Mouse (Mus musculus): ENCODE measurements around the gene Ankrd34a.

The Ankrd34a gene

GRCm38 (mm10) chr3:96603311-96603710, 6.9 kb downstream of the Ankrd34a start:
- TF ChIP-seq GATA4 (IDR thresholded peaks at IDR 0.05; ENCODE audit: insufficient replicate concordance, low read length) = no peak

GRCm38 (mm10) chr3:96606618-96607017, 10.2 kb downstream of the Ankrd34a start:
- no peak for TF ChIP-seq GATA4 (IDR thresholded peaks at IDR 0.05; ENCODE audit: insufficient replicate concordance, low read length)

DNA sequence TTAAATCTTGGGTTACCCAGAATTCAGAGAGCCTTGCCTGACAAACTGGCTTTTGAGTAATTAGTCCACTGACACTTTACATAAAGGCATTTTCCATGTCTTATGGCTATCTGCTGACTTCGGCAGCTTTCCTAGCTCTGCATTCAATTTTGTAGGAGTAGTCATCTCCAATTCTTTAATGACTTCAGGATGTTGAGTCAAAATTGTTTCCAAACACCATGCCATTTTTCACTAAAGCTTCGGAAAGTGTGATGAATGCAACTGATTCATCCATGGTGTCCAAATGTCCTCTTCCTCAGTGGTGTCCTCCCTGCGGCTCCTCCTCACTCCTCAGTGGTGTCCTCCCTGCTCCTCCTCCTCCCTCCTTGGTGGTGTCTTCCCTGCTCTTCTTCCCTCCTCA, 21.5 kb downstream of the Ankrd34a start:
- no peak for TF ChIP-seq GATA4 (IDR thresholded peaks at IDR 0.05; ENCODE audit: insufficient replicate concordance, low read length)

DNA sequence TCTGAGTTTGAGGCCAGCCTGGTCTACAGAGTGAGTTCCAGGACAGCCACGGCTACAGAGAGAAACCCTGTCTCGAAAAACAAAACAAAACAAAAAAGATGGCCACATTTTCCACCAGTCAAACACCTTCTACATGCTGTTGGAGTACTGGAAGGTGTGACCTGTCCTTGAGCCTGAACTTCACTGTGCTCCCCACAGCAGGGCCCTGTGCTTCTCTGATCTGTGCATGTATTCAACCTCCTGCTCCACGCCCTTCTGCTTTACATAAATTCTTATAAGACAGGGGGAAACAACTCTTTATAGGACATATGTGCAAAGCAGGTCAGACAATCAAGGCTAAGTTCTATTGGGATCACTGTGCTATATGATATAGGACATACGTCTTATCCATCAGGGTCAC, 26.8 kb downstream of the Ankrd34a start:
- no peak for TF ChIP-seq GATA4 (IDR thresholded peaks at IDR 0.05; ENCODE audit: insufficient replicate concordance, low read length)

DNA sequence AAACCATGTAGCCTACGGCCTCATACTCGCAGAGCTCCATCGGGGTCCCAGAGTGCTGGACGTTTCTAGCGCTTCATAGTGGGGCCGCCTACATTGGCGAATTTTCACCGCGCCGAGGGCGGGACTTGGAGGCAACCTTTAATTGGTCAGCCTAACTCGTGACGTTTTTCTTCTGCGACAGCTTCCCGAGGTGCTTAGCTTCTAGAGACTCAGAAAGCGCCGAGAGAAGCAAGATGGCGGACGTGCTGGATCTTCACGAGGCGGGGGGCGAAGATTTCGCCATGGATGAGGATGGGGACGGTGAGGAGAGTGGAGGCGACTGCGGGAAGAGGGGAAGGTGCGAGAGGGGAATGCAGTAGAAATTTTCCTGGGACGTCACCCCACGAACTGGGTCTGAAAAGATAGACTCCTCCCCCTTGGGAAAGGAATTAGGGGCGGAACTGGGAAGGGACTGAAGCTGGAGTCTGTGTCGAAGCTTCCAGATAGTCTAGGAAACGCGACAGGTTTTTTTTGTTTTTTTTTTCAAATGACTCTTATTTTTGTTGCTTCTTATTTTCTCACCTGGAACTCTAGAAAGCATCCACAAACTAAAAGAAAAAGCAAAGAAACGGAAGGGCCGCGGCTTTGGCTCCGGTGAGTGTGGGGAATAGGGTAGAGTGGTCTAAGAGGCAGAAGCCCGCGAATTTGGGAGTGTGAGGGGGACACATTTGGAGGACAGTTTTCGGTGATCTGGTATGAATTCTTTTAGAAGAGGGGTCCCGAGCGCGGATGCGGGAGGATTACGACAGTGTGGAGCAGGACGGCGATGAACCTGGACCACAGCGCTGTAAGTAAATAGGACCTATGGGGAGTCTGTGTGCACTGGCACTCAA, 33.5 kb downstream of the Ankrd34a start, which contains the start of gene Rbm8a:
Gene Rbm8a (plus strand): TSS at position 205 of the 872 bp plus-strand sequence.
- 0 out of 2 replicates have a peak, but pooled peaks have one; percentile 10 for TF ChIP-seq GATA4 (IDR thresholded peaks at IDR 0.05; ENCODE audit: insufficient replicate concordance, low read length)

DNA sequence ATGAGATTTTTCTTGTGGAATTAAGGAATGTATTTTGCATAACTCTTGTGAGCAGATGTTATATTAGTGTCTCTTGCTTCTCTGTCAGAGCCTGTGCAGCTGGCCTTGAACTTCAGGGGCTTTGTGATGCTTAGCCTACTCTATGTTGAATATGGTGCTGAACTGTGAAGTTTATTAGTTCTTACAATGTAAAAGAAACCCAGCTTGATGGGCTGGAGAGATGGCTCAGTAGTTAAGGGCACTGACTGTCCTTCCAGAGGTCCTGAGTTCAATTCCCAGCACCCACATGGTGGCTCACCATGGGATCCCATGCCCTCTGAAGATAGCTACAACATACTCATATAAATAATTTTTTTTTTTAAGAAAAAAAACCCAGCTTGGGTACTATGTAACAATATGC, 35.6 kb downstream of the Ankrd34a start:
- TF ChIP-seq GATA4 (IDR thresholded peaks at IDR 0.05; ENCODE audit: insufficient replicate concordance, low read length) = no peak

DNA sequence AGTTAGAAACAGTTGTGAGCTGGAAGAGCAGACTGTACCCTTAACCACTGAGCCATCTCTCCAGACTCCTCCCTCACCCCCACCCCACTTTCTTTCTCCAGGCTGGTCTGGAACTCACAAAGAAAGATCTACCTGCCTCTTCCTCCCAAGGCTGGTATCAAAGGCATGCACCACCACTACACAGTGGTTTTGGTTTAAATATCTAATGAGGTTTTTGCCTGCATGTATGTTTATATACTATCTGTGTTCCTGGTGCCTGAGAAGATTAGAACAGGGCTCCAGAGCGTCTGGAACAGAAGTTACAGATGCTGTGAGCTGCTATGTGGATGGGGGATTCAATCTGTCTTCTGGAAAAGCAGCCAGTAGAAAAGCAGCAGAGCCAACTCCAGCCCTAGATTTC, 37.6 kb downstream of the Ankrd34a start:
- no peak for TF ChIP-seq GATA4 (IDR thresholded peaks at IDR 0.05; ENCODE audit: insufficient replicate concordance, low read length)

DNA sequence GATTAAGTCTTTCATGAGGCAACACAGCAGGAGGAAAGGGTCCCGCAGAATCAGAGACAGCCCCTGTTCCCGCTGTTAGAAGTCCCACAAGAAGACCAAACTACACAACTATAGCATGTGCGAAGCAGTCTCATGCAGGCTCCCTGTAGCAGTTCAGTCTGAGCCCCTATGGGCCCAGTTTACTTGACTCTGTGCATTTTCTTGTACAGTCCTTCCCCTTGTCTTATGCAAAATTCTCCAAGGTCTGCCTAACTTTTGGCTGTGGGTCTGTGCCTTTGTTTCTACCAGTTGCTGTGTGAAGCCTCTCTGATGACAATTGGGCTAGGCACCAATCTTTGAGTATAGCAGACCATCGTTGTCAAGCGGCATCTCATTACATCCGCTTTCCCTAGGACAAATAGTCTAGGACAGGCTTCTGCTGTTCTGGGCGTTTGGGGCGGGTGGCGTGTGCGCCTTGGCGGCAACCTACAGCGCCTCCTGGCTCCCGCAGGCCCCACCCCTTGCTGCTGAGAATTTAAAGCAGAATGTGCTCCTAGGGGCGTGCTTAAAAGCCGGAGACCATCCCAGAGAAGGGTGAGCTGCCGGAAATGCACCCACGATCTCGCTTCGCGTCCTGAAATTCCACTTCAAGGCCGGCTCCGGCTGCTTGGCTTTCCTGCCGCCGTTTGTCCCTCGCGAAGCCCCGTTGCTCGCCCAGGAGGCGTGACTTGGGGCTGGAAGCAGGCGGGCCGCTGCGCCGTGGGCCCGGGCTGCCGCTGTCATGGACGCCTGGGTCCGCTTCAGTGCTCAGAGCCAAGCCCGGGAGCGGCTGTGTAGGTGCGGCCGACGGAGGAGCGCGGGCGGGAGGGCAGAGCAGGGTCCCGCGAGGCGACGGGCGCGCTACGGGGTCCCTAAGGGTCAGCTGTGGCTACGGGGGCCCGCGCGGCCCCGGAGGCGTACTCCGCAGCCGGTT, 38.8 kb downstream of the Ankrd34a start, which contains the start of the genes Pex11b and Gm42957:
Gene Pex11b (plus strand): TSS at position 449 of the 952 bp plus-strand sequence.
Gene Gm42957 (plus strand): TSS at position 547 of the 952 bp plus-strand sequence.
- peak; percentile 55; the same call in 1 of the 2 replicates for TF ChIP-seq GATA4 (IDR thresholded peaks at IDR 0.05; ENCODE audit: insufficient replicate concordance, low read length)

DNA sequence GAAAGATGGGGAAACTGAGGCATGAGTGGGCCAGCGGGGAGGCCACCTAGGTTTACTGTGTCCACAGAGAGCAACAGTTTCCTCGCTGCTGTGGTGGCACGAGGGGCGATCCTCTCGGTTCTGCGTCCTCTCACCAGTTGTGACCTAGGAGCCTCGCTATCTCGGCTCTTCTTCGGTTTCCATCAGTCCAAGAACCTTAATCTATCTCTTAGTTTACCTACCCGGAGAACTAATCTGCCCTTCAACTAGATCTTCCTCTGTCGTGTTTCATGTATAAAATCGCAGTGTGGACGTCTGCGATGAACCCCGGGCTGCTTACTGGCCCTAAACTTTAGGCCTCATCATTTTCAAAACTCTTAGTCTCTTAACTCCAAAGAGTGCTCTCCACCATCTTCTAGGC, 39.5 kb downstream of the Ankrd34a start:
- no peak for TF ChIP-seq GATA4 (IDR thresholded peaks at IDR 0.05; ENCODE audit: insufficient replicate concordance, low read length)

- no peak for TF ChIP-seq GATA4 (IDR thresholded peaks at IDR 0.05; ENCODE audit: insufficient replicate concordance, low read length)
These were observed 40.0 kb downstream of the Ankrd34a start for GRCm38 (mm10) chr3:96636448-96636847.

- TF ChIP-seq GATA4 (IDR thresholded peaks at IDR 0.05; ENCODE audit: insufficient replicate concordance, low read length) = no peak
These were observed 42.8 kb downstream of the Ankrd34a start for GRCm38 (mm10) chr3:96639219-96639618.

DNA sequence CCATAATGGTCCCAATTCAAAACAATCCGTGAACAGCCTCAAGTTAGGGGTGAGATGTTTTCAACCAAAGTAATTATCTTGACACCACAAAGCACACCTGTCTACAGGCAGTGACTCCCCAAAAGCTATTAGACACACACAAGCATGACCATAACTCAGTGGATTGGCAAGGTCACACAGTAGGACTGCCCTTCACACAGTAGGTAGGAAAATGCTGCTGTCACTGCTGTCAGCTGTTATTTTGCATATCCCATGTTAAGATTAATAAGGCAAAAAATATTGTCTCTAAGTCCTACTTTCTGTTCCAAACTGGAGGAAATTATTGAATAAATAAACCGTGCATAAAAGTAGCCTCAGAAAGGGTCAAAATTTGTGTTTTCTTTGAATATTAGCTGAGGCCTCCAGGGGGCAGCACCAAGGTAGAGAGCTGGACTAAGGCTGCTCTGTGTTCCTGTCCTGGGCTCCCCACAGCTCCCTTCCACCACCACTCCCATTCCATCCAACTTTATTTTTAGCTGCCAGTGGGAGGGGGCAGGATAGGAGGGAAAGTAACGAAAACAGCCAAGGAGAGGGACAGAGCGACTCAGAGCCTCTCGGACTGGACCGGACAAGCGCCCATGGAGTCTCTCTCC, 48.7 kb downstream of the Ankrd34a start, which contains the start of gene Itga10:
Gene Itga10 (plus strand): TSS at position 567 of the 632 bp plus-strand sequence.
- no peak for TF ChIP-seq GATA4 (IDR thresholded peaks at IDR 0.05; ENCODE audit: insufficient replicate concordance, low read length)

GRCm38 (mm10) chr3:96647365-96647764, 50.9 kb downstream of the Ankrd34a start:
- no peak for TF ChIP-seq GATA4 (IDR thresholded peaks at IDR 0.05; ENCODE audit: insufficient replicate concordance, low read length)

All from liver, adult (tissue).